Mouse (Mus musculus) bone marrow macrophage, adult 2 months (primary cell): ENCODE data around the gene Olfr1136.

Experiments
- CTCF ChIP-seq: IDR thresholded peaks from 2 replicates; pipeline ENCODE4 v1.5.1; 2012; ENCODE audit warnings: low read depth, mild to moderate bottlenecking, low read length, moderate library complexity
- POLR2A ChIP-seq: IDR thresholded peaks from 2 replicates; pipeline ENCODE4 v1.6.1; 2012; ENCODE audit warnings: mild to moderate bottlenecking, low read depth, low read length, borderline replicate concordance

DNA sequence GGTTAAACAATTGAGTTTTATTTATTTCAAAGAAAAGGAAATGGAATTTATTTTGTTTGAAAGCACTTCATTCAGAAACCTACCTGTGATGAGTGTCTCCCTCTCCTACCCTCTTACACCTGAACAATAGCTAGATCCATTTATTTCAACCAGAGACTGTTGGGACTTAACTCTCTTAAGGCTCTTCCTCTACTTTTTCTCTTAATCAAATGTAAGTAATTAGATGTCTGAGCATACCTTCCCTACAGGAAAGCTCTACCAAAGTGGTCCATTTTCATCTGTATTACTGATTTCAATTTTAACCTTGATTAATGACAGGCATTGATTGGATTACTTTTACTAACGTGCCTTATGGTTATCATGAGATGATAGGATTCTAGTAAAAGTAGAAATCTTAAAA lies 46.1 kb upstream of the Olfr1136 start, which contains the start of gene Olfr1138:
- TF ChIP-seq POLR2A: no peak
- TF ChIP-seq CTCF: no peak
